Mouse (Mus musculus) cerebellum, adult (tissue): ENCODE results near the gene Lix1l.
"Not testable (repeated sequence)": the region's sequence is repeated elsewhere in the genome, so short reads cannot be mapped to it uniquely, and the experiment has no call there.

ENCODE experiments used
- ATAC-seq: cut with Nextera tagmentation; 2 replicates; pipeline ENCODE4 v1.9.2; 2017; ENCODE audit warnings: mild to moderate bottlenecking, moderate library complexity, mixed read lengths; ENCODE audit not compliant: insufficient number of reproducible peaks, low FRiP score, low TSS enrichment

Gene Lix1l

GRCm38 (mm10) chr3:96581141-96581540 is 19.8 kb upstream of the Lix1l start:
- ATAC-seq = no peak

GRCm38 (mm10) chr3:96581771-96582515 is 19.0 kb upstream of the Lix1l start:
- ATAC-seq = no peak

- ATAC-seq = no peak
These were observed 17.6 kb upstream of the Lix1l start for GRCm38 (mm10) chr3:96583386-96583785.

GRCm38 (mm10) chr3:96590657-96591056 is 10.3 kb upstream of the Lix1l start:
- ATAC-seq = no peak

- no peak for ATAC-seq
These were observed 7.6 kb upstream of the Lix1l start for GRCm38 (mm10) chr3:96593374-96593773.

GRCm38 (mm10) chr3:96593790-96594560 is 7.0 kb upstream of the Lix1l start, which contains the start of gene Polr3gl:
Polr3gl (minus strand) TSS chr3:96594181.
- peak; percentile 83 for ATAC-seq

- no peak for ATAC-seq
These were observed 6.1 kb upstream of the Lix1l start for GRCm38 (mm10) chr3:96594851-96595250.

- no peak for ATAC-seq
These were observed 5.3 kb upstream of the Lix1l start for GRCm38 (mm10) chr3:96595661-96596060.

- peak; percentile 28; the same call in 1 of the 2 replicates for ATAC-seq
These were observed 4.7 kb upstream of the Lix1l start, which contains the start of gene Ankrd34a for GRCm38 (mm10) chr3:96596228-96596707. Ankrd34a (plus strand) TSS chr3:96596636.

GRCm38 (mm10) chr3:96596855-96597254 is 4.1 kb upstream of the Lix1l start:
- ATAC-seq = no peak

GRCm38 (mm10) chr3:96597435-96597891 is 3.5 kb upstream of the Lix1l start:
- no peak for ATAC-seq

GRCm38 (mm10) chr3:96598156-96599068 is 2.5 kb upstream of the Lix1l start:
- ATAC-seq = no peak

- ATAC-seq = no peak
These were observed 1.9 kb upstream of the Lix1l start for GRCm38 (mm10) chr3:96599069-96599393.

GRCm38 (mm10) chr3:96599411-96599810 is 1.5 kb upstream of the Lix1l start:
- ATAC-seq = no peak

GRCm38 (mm10) chr3:96601251-96601787 is 370 bp downstream of the Lix1l start:
- no peak for ATAC-seq

- no peak for ATAC-seq
These were observed 1.2 kb downstream of the Lix1l start for GRCm38 (mm10) chr3:96601941-96602703.

GRCm38 (mm10) chr3:96602704-96603084 is 1.7 kb downstream of the Lix1l start:
- ATAC-seq = no peak

GRCm38 (mm10) chr3:96603311-96603710 is 2.4 kb downstream of the Lix1l start:
- ATAC-seq = no peak

GRCm38 (mm10) chr3:96606007-96606406 is 5.1 kb downstream of the Lix1l start:
- ATAC-seq = not testable (repeated sequence)
